Mouse (Mus musculus) forelimb bud, embryonic 11.5 days (tissue): ENCODE measurements at regions not wholly inside any gene's neighbourhood (a gene's known extent, or its start where the extent isn't known, plus 50 kb on each side); places are given as distances from the start of the nearest gene placed in this dataset.

Source experiments
- DNase-seq: peaks from one replicate; pipeline ENCODE4 v3.0.0-alpha.2; 2012; ENCODE audit warnings: low read depth, low spot score

GRCm38 (mm10) chr9:33769811-33770210 is 715.9 kb upstream of the Kirrel3 start:
- no peak for DNase-seq

- DNase-seq, result no peak
Measured at GRCm38 (mm10) chr9:33774178-33774577, 711.5 kb upstream of the Kirrel3 start.

GRCm38 (mm10) chr9:33790617-33791016 is 695.1 kb upstream of the Kirrel3 start:
- DNase-seq, result no peak

- no peak for DNase-seq
Measured at GRCm38 (mm10) chr9:33800250-33800649, 685.4 kb upstream of the Kirrel3 start.

- no peak for DNase-seq
Measured at GRCm38 (mm10) chr9:33800763-33801162, 684.9 kb upstream of the Kirrel3 start.

- no peak for DNase-seq
Measured at GRCm38 (mm10) chr9:33814739-33815368, 670.8 kb upstream of the Kirrel3 start.

GRCm38 (mm10) chr9:33822574-33823394 is 662.9 kb upstream of the Kirrel3 start:
- no peak for DNase-seq

- DNase-seq, result no peak
Measured at GRCm38 (mm10) chr9:33826116-33826515, 659.6 kb upstream of the Kirrel3 start.

GRCm38 (mm10) chr9:33827409-33827808 is 658.3 kb upstream of the Kirrel3 start:
- DNase-seq, result no peak

GRCm38 (mm10) chr9:33837666-33838380 is 647.9 kb upstream of the Kirrel3 start:
- no peak for DNase-seq

GRCm38 (mm10) chr9:33849623-33850022 is 636.1 kb upstream of the Kirrel3 start:
- no peak for DNase-seq

GRCm38 (mm10) chr9:33850024-33850423 is 635.7 kb upstream of the Kirrel3 start:
- no peak for DNase-seq

- no peak for DNase-seq
Measured at GRCm38 (mm10) chr9:33850993-33851392, 634.7 kb upstream of the Kirrel3 start.

- no peak for DNase-seq
Measured at GRCm38 (mm10) chr9:33856169-33856568, 629.5 kb upstream of the Kirrel3 start.

- DNase-seq, result no peak
Measured at GRCm38 (mm10) chr9:33858511-33858910, 627.2 kb upstream of the Kirrel3 start.

- DNase-seq, result no peak
Measured at GRCm38 (mm10) chr9:33868666-33869065, 617.0 kb upstream of the Kirrel3 start.

- DNase-seq, result no peak
Measured at GRCm38 (mm10) chr9:33887279-33887678, 598.4 kb upstream of the Kirrel3 start.

GRCm38 (mm10) chr9:33892001-33892400 is 593.7 kb upstream of the Kirrel3 start:
- DNase-seq, result no peak

- no peak for DNase-seq
Measured at GRCm38 (mm10) chr9:33901313-33902076, 584.2 kb upstream of the Kirrel3 start.

- DNase-seq, result no peak
Measured at GRCm38 (mm10) chr9:33903991-33904570, 581.6 kb upstream of the Kirrel3 start.

GRCm38 (mm10) chr9:33914919-33915318 is 570.8 kb upstream of the Kirrel3 start:
- DNase-seq, result no peak
